Mouse (Mus musculus) adrenal gland, postnatal 14 days (tissue): ENCODE measurements around the gene Mark1. TPM values are rescaled to one million over a fixed set of nuclear protein-coding genes. Genes with fewer than 3 reads are reported as not detected.
A peak's percentile ranks its signal among the peaks of the same experiment; 100 is the strongest.

Experiments used
- DNase-seq: peaks from one replicate; pipeline ENCODE4 v3.0.0; 2021; ENCODE audit warnings: mixed read lengths
- total RNA-seq: library from RNA; stranded (reverse); gene quantifications from 2 replicates; pipeline ENCODE4 v1.2.3, GENCODE M21; 2021

Gene Mark1
- total RNA-seq, 1 experiment from 2014 or later = 8.2 TPM

- DNase-seq = peak; percentile 89
Observed at GRCm38 (mm10) chr1:184851741-184852618, 147.4 kb downstream of the Mark1 start.

- DNase-seq = peak; percentile 43
Observed at GRCm38 (mm10) chr1:184851166-184851565, 148.2 kb downstream of the Mark1 start.

- DNase-seq = no peak
Observed at GRCm38 (mm10) chr1:184846973-184847372, 152.4 kb downstream of the Mark1 start.

Other genes starting within 250 kb of the Mark1 start
- gene Marc1, start 188.3 kb downstream of the Mark1 start, total RNA-seq = 1.5 and 30.7 TPM in 2 replicates
- 269 and 327 TPM in 2 replicates for gene Marc2, start 153.1 kb downstream of the Mark1 start, total RNA-seq
- gene C130074G19Rik, start 116.4 kb downstream of the Mark1 start, total RNA-seq = 31.6 and 32.6 TPM in 2 replicates
- 38.6 and 42.1 TPM in 2 replicates for gene Rab3gap2, start 204.5 kb upstream of the Mark1 start, total RNA-seq